Mouse (Mus musculus) gastrocnemius, postnatal 36 days (tissue): Measurements from ENCODE around the gene Pdlim7. TPM values are rescaled to one million over a fixed set of nuclear protein-coding genes. Genes with fewer than 3 reads are reported as not detected.

Source experiments
- microRNA-seq, 2 experiments: library from miRNA; unstranded; fragments of <30 nt; microRNA quantifications; one replicate each; pipeline ENCODE4 v1.2.0; 2021
- total RNA-seq, 2 experiments: library from RNA; stranded (reverse); gene quantifications; 2 replicates each; pipeline ENCODE4 v1.2.3; 2021

The Pdlim7 gene
- total RNA-seq, 2 experiments from 2014 or later: 605 to 719 TPM

Small RNA genes lying within 50 kb of the gene (microRNA-seq; reads per million reads assigned to microRNA genes)
- 0 reads per million in 2 experiments for gene Mir6943
- 4.5 to 6.4 reads per million in 2 experiments for gene Mir6944
- gene Mir6945: 3.2 to 5.2 reads per million in 2 experiments

Other genes with a start within 250 kb of the Pdlim7 start
- 10 to 100 TPM; 21.6 to 23.6 TPM for gene Prelid1, start 193.2 kb downstream of the Pdlim7 start, total RNA-seq
- 10 to 100 TPM; 27.0 to 30.9 TPM for gene Rab24, start 191.7 kb downstream of the Pdlim7 start, total RNA-seq
- gene Mxd3, start 183.9 kb downstream of the Pdlim7 start, total RNA-seq: under 1 TPM; 0.38 to 0.54 TPM
- 10 to 100 TPM; 34.5 to 36.2 TPM for gene Lman2, start 150.9 kb downstream of the Pdlim7 start, total RNA-seq
- under 1 TPM; 0.27 to 0.48 TPM for gene Rgs14, start 143.9 kb downstream of the Pdlim7 start, total RNA-seq
- not detected for gene Slc34a1, start 115.5 kb downstream of the Pdlim7 start, total RNA-seq
- not detected for gene Pfn3, start 98.4 kb downstream of the Pdlim7 start, total RNA-seq
- gene F12, start 86.9 kb downstream of the Pdlim7 start, total RNA-seq: not detected
- gene Grk6, start 68.6 kb downstream of the Pdlim7 start, total RNA-seq: 10 to 100 TPM in 1 of 2 experiments, 1 to 10 TPM in 1; 9.1 to 10.8 TPM
- under 1 TPM; 0.62 to 0.77 TPM for gene Prr7, start 49.4 kb downstream of the Pdlim7 start, total RNA-seq
- 1 to 10 TPM; 7.7 TPM for gene Dbn1, start 25.6 kb downstream of the Pdlim7 start, total RNA-seq
- 1 to 10 TPM in 1 of 2 experiments, under 1 TPM in 1; 0.74 to 1.2 TPM for gene Dok3, start 15.6 kb upstream of the Pdlim7 start, total RNA-seq
- 10 to 100 TPM in 1 of 2 experiments, 1 to 10 TPM in 1; 9.3 to 10.3 TPM for gene Ddx41, start 23.0 kb upstream of the Pdlim7 start, total RNA-seq
- gene Fam193b, start 57.4 kb upstream of the Pdlim7 start, total RNA-seq: 10 to 100 TPM in 1 of 2 experiments, 1 to 10 TPM in 1; 9.6 to 13.4 TPM
- 10 to 100 TPM; 61.4 to 63.3 TPM for gene Tmed9, start 60.1 kb upstream of the Pdlim7 start, total RNA-seq
- gene B4galt7, start 86.2 kb upstream of the Pdlim7 start, total RNA-seq: 1 to 10 TPM; 4.3 to 6.5 TPM
- gene Caml, start 109.3 kb upstream of the Pdlim7 start, total RNA-seq: 1 to 10 TPM; 8.2 TPM
- gene Ddx46, start 121.4 kb upstream of the Pdlim7 start, total RNA-seq: 10 to 100 TPM; 17.7 to 19.8 TPM
- 10 to 100 TPM; 23.7 to 28.5 TPM for gene B230219D22Rik, start 179.4 kb upstream of the Pdlim7 start, total RNA-seq
- 10 to 100 TPM; 26.8 to 28.8 TPM for gene Txndc15, start 201.0 kb upstream of the Pdlim7 start, total RNA-seq
- gene Pcbd2, start 213.7 kb upstream of the Pdlim7 start, total RNA-seq: 10 to 100 TPM; 15.5 to 20.6 TPM